Mouse (Mus musculus) embryonic facial prominence, embryonic 11.5 days (tissue): ENCODE measurements around the gene Tmie. TPM values are rescaled to one million over a fixed set of nuclear protein-coding genes. Genes with fewer than 3 reads are reported as not detected.
A peak's percentile ranks its signal among the peaks of the same experiment; 100 is the strongest.

ENCODE experiments used
- ATAC-seq: fragments of 200-750 bp; cut with Nextera tagmentation; replicated peaks from 2 replicates; pipeline ENCODE4 v1.8.0; 2017; ENCODE audit warnings: low read depth; ENCODE audit not compliant: insufficient number of reproducible peaks, low FRiP score, low TSS enrichment
- DNase-seq: peaks from one replicate; pipeline ENCODE4 v3.0.0-alpha.2; 2015; ENCODE audit warnings: low spot score
- H3K27ac ChIP-seq: fragments of 300-500 bp; sonication (generic); replicated peaks from 2 replicates; pipeline ENCODE4 v1.5.1; 2014; ENCODE audit warnings: mild to moderate bottlenecking, low read depth, low read length, control low read depth
- H3K27me3 ChIP-seq: fragments of 300-500 bp; sonication (generic); 2 replicates; pipeline ENCODE4 v1.6.1; 2014; ENCODE audit warnings: mild to moderate bottlenecking, low read length, moderate library complexity, mixed read lengths; ENCODE audit not compliant: control insufficient read depth, insufficient read depth
- H3K36me3 ChIP-seq: fragments of 300-500 bp; sonication (generic); replicated peaks from 2 replicates; pipeline ENCODE4 v1.6.1; 2014; ENCODE audit warnings: low read depth, mild to moderate bottlenecking, low read length, moderate library complexity, mixed read lengths; ENCODE audit not compliant: control insufficient read depth, insufficient read depth
- H3K4me1 ChIP-seq: fragments of 300-500 bp; sonication (generic); 2 replicates; pipeline ENCODE4 v1.6.1; 2014; ENCODE audit warnings: low read length, mixed read lengths; ENCODE audit not compliant: control insufficient read depth, insufficient read depth
- H3K4me2 ChIP-seq: fragments of 300-500 bp; sonication (generic); 2 replicates; pipeline ENCODE4 v1.6.1; 2014; ENCODE audit warnings: low read depth, mild to moderate bottlenecking, control low read depth, low read length, moderate library complexity
- H3K4me3 ChIP-seq: fragments of 300-500 bp; sonication (generic); 2 replicates; pipeline ENCODE4 v1.5.1; 2014; ENCODE audit warnings: low read depth, low read length, control low read depth
- H3K9ac ChIP-seq: fragments of 300-500 bp; sonication (generic); replicated peaks from 2 replicates; pipeline ENCODE4 v1.6.1; 2014; ENCODE audit warnings: mild to moderate bottlenecking, control low read depth, low read length
- H3K9me3 ChIP-seq: fragments of 300-500 bp; sonication (generic); replicated peaks from 2 replicates; pipeline ENCODE4 v1.6.1; 2016; ENCODE audit warnings: mild to moderate bottlenecking, low read length, inconsistent platforms, mixed read lengths; ENCODE audit not compliant: control insufficient read depth
- WGBS: fragments of 180-500 bp; shearing (Covaris S2); extraction: QIAGEN DNeasy Blood & Tissue Kit; methylation state at CpG from one replicate; pipeline ENCODE4 v1.1.7; 2014; 5-methylcytosine and 5-hydroxymethylcytosine counted together
- polyA plus RNA-seq: library from polyadenylated mRNA; unstranded; fragments of >200 nt; fragmentation: Nextera tagmentation; extraction: Ambion mirVana; gene quantifications from 2 replicates; pipeline ENCODE4 v1.2.1, GENCODE M21; 2014

The Tmie gene
- 0.13 and 0.29 TPM in 2 replicates for polyA plus RNA-seq

GRCm38 (mm10) chr9:110879998-110880561, at the start of gene Tmie:
Gene Tmie, minus strand, starts transcription at chr9:110880113.
- no peak within 1 kb of the TSS for H3K27ac ChIP-seq
- peak within 1 kb of the TSS; percentile 52 for H3K9ac ChIP-seq
- no peaks in the 10 kb centered on the region for H3K4me1 ChIP-seq
- H3K4me2 ChIP-seq, result peak within 1 kb of the TSS; percentile 72
- H3K27me3 ChIP-seq, result peaks cover 23% of the 10 kb centered on the region
- H3K36me3 ChIP-seq, result no peaks in the 10 kb centered on the region
- WGBS, result under 1% methylated on average over 55 of the region's 57 CpGs
- H3K9me3 ChIP-seq, result no peaks in the 10 kb centered on the region
- ATAC-seq (peak; percentile 31; the same call in 1 of the 2 replicates), DNase-seq (peak; percentile 70)
- H3K4me3 ChIP-seq, result peak within 1 kb of the TSS; percentile 49

GRCm38 (mm10) chr9:110922759-110923158, 42.8 kb upstream of the Tmie start:
- Histone ChIP-seq H3K36me3 (no peaks in the 10 kb centered on the region), H3K4me1 (no peaks in the 10 kb centered on the region), H3K4me3 (no peak overlapping the region), H3K4me2 (no peak overlapping the region), H3K9ac (no peak overlapping the region), H3K9me3 (no peaks in the 10 kb centered on the region), H3K27me3 (no peaks in the 10 kb centered on the region), H3K27ac (no peak overlapping the region)
- DNase-seq (peak; percentile 84), ATAC-seq (no peak)
- WGBS, result 16% methylated on average over 7 of the region's 7 CpGs

DNA sequence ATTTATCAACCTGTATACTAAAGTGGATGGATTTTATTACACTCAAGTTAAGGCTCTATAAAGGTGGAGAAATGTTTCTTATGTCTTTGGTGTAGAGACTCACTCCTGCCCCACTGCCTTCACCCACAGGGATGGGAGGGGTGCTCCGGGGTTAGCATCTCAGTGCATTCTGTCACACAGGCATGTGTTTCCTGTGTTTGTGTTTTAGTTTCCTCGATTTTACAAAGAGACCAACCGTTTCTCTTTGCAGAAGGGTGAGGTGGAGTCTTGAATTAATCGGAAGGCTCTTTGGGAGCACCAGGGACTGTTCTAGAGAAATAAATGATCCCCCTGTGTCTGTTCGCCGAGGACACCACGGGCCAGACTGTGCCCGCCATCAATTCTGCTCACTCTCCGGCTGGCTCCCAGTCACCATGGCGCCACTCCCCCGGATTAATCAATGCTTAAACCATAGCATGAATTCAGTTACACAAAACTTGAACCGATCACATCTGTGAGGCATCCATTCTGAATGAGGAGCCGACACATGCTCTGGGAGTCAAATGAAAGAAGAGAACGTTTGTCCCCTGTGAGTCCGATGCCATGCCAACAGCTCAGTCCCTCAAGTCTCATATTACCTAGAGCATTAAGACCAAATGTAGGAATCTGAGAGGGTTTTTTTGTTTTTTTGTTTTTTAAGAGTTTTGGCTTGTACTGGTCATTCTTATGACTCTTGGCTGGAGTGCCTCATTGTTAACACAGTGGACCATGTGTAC, 40.9 kb upstream of the Tmie start:
- Histone ChIP-seq H3K36me3 (no peaks in the 10 kb centered on the region), H3K9ac (no peak overlapping the region), H3K9me3 (no peaks in the 10 kb centered on the region), H3K4me2 (no peak overlapping the region), H3K27me3 (no peaks in the 10 kb centered on the region), H3K27ac (no peak overlapping the region), H3K4me3 (no peak overlapping the region), H3K4me1 (no peaks in the 10 kb centered on the region)
- ATAC-seq, result no peak
- peak; percentile 46 for DNase-seq
- 49% methylated on average over 15 of the region's 15 CpGs for WGBS

DNA sequence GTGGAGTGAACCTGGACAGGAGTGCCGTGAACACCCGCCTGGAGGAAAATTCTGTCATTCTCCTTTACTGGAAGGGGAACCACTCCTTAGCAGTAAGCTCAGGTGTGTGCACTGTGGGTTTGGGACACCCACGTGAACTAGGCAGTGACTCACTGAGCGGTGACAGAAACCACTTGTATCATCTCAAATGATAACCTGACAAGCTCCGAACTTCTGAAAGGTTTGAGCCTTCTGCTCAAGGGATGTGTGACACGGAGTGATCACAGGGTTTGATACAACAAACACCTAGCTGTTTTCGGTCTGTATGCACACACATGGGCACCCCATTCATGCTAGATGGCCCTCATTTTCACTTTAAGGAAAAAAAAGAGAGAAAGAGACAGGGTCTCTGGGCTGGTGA, 36.9 kb upstream of the Tmie start, which contains the start of gene Fam240a:
Gene Fam240a (minus strand): TSS at position 76 of the 400 bp plus-strand sequence.
- Histone ChIP-seq H3K27me3 (no peaks in the 10 kb centered on the region), H3K4me2 (no peak within 1 kb of the TSS), H3K4me3 (no peak within 1 kb of the TSS), H3K27ac (no peak within 1 kb of the TSS), H3K9me3 (no peaks in the 10 kb centered on the region), H3K9ac (no peak within 1 kb of the TSS), H3K4me1 (no peaks in the 10 kb centered on the region), H3K36me3 (no peaks in the 10 kb centered on the region)
- ATAC-seq, result no peak
- DNase-seq, result no peak
- 86% methylated on average over 7 of the region's 7 CpGs for WGBS

GRCm38 (mm10) chr9:110915466-110915865, 35.6 kb upstream of the Tmie start:
- no peak for ATAC-seq
- Histone ChIP-seq H3K27ac (no peak overlapping the region), H3K9ac (no peak overlapping the region), H3K27me3 (no peaks in the 10 kb centered on the region), H3K4me2 (no peak overlapping the region), H3K9me3 (no peaks in the 10 kb centered on the region), H3K36me3 (no peaks in the 10 kb centered on the region), H3K4me1 (no peaks in the 10 kb centered on the region), H3K4me3 (no peak overlapping the region)
- WGBS, result 71% methylated on average over 8 of the region's 8 CpGs
- no peak for DNase-seq

DNA sequence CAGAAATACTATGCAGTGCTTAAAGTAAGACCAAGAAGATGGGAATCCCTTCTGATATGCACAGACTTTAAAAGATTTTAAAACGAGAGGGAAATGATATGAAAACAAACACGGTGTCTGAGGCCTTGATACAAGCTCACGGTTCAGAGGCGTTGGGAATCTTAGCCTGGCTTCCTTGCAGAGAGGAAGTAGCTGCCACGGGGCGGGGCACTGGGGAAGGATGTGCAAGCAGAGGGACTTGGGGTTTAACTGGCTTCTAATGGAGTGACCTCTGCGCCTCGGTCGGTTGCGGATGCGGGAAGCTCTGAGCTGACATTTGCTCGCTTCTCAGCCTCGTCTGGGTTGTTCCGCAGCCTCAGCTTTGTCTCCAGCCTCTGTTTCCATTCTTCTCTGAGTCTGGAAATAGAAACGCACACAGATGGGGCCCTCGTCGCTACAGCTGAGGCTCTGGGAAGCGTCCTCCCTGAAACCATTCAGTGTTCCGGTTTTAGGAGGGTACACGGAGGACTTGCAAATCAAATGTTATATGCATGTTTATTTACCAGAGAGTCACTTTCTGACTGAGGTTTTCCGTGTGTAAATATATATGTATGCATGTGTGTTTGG, 34.8 kb upstream of the Tmie start:
- no peak for DNase-seq
- Histone ChIP-seq H3K9ac (no peak overlapping the region), H3K27me3 (no peaks in the 10 kb centered on the region), H3K27ac (no peak overlapping the region), H3K36me3 (no peaks in the 10 kb centered on the region), H3K4me2 (no peak overlapping the region), H3K4me3 (no peak overlapping the region), H3K4me1 (no peaks in the 10 kb centered on the region), H3K9me3 (no peaks in the 10 kb centered on the region)
- ATAC-seq, result no peak
- 63% methylated on average over 21 of the region's 21 CpGs for WGBS

- Histone ChIP-seq H3K4me3 (no peak overlapping the region), H3K4me1 (no peaks in the 10 kb centered on the region), H3K36me3 (no peaks in the 10 kb centered on the region), H3K27me3 (no peaks in the 10 kb centered on the region), H3K27ac (no peak overlapping the region), H3K4me2 (no peak overlapping the region), H3K9ac (no peak overlapping the region), H3K9me3 (no peaks in the 10 kb centered on the region)
- DNase-seq (no peak), ATAC-seq (no peak)
- WGBS, result 81% methylated on average over 6 of the region's 6 CpGs
Measured at GRCm38 (mm10) chr9:110909371-110909967, 29.6 kb upstream of the Tmie start.

DNA sequence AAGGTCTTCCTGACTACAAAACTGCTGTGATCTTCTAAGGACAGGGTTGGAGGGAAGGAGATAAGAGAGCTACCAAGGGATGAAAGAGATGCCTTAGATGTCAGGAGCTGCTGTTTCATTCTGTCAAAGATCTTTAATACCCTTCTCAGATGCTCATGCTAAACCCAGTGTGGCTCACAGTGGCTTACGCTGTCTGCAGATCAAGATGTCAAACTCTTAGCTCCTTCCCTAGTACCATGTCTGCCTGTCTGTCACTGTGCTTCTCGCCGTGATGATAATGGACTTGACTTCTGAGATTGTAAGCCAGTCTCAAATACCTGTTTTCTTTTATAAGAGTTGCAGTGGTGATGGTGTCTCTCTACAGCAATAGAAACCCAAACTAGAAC, 28.7 kb upstream of the Tmie start:
- Histone ChIP-seq H3K27ac (no peak overlapping the region), H3K4me2 (no peak overlapping the region), H3K4me3 (no peak overlapping the region), H3K36me3 (no peaks in the 10 kb centered on the region), H3K4me1 (no peaks in the 10 kb centered on the region), H3K9ac (no peak overlapping the region), H3K9me3 (no peaks in the 10 kb centered on the region), H3K27me3 (no peaks in the 10 kb centered on the region)
- WGBS, result 93% methylated on average over 3 of the region's 3 CpGs
- no peak for DNase-seq
- ATAC-seq, result no peak
